Mouse (Mus musculus): Measurements from ENCODE around the gene Gm10251.
A peak's percentile ranks its signal among the peaks of the same experiment; 100 is the strongest.
"Not testable (repeated sequence)": the region's sequence is repeated elsewhere in the genome, so short reads cannot be mapped to it uniquely, and the experiment has no call there.

Gm10251 gene

DNA sequence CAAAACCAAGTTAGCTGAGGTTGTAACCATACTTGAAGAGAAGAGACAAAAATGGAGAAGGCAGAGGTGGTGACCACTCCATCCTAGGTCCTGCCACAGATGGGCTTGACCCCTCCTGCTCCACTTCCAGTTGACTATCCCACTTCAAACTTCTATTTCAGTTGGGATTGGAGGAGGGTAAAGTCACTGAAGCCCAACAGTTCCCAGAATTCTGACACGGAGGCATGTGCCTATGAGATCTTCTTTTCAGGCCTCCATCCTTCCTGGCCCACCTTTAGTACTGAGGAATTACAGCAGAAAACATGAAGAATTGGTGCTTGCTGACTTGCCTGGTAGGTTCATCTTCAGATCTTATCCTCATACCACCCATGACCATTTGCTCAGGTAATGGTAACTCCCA, at the start of gene Gm10251:
Gm10251 (minus strand) TSS at position 101 of the 400 bp plus-strand sequence.
- not testable (repeated sequence) for DNase-seq (ENCODE audit: low spot score)

DNA sequence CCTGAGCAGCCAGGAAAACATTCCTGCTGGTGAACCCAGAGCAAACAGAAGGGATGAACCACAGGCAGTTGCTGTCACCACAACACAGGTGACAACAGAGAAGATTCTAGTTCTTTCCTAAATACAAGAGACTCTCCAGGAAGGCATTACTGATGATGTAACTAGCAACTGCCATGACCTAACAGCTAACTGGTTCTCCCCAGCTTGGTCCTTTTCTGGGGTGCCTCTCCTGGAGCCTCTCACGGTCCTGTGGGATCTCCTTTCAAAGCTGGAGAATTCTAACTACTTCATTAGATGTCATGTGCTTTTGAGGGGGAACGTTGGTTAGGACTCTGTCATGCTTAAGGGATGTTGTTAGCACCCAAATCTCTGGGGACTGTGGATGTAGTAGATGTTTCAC, 36.2 kb upstream of the Gm10251 start, which contains the start of gene Gm8050:
Gm8050 (minus strand) TSS at position 101 of the 400 bp plus-strand sequence.
- DNase-seq (ENCODE audit: low spot score) = not testable (repeated sequence)

GRCm38 (mm10) chr14:6622318-6622717, 61.7 kb downstream of the Gm10251 start, which contains the start of gene Gm3460:
Gene Gm3460 (minus strand): TSS chr14:6622418.
- DNase-seq (ENCODE audit: low spot score) = not testable (repeated sequence)

DNA sequence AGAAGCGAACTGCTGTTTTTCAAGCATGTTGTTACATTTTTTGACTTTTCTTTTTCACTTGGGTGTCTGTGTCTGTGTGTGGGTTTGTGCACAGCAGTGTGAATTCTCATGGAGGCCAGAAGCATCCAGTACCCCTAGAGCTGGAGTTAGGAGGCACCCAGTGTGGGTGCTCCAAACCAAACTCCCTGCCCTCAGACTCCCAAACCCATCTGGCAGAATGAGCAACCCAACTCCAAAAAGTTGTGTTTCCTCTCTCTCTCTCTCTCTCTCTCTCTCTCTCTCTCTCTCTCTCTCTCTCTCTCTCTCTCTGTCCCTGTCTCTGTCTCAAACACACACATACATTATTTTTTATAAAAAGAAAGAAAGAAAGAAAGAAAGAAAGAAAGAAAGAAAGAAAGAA, 77.5 kb downstream of the Gm10251 start:
- DNase-seq (ENCODE audit: low spot score) = peak; percentile 41

GRCm38 (mm10) chr14:6605004-6605403, 79.0 kb downstream of the Gm10251 start:
- peak; percentile 41 for DNase-seq (ENCODE audit: low spot score)

DNA sequence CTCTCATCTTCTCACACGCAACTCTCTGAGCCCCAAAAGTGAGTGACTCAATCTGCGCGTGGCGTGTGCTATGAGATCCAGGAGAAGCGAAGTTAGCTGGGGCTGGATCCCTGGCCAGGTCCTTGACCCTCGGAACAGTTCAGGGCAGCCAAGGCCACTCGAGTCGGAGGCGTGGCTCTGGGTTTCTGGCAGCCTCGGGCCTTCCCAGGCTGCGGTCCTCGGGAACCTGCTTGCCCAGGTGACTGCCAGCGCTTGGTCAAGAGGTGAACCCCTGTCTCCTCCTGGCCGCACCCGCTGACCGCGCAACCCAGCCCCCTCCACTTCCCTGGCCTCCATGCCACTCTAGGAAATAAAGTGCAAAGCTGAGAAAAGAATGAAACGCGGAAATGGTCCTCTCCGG, 79.4 kb downstream of the Gm10251 start:
- peak; percentile 23 for DNase-seq (ENCODE audit: low spot score)

GRCm38 (mm10) chr14:6590513-6590912, 93.5 kb downstream of the Gm10251 start, which contains the start of gene Gm3629:
Gene Gm3629 (minus strand): TSS chr14:6590613.
- DNase-seq (ENCODE audit: low spot score) = not testable (repeated sequence)

All from testis, postnatal 10 days (tissue).